Mouse (Mus musculus) midbrain, embryonic 14.5 days (tissue): ENCODE results near the gene Stra8. TPM values are rescaled to one million over a fixed set of nuclear protein-coding genes. Genes with fewer than 3 reads are reported as not detected.

Experiments used
- ATAC-seq: fragments of 200-750 bp; cut with Nextera tagmentation; 2 replicates; pipeline ENCODE4 v1.8.0; 2017; ENCODE audit warnings: moderate number of reproducible peaks, moderate library complexity; ENCODE audit not compliant: low FRiP score, low TSS enrichment
- DNase-seq: peaks from one replicate; pipeline ENCODE4 v3.0.0-alpha.2; 2015
- H3K27ac ChIP-seq: fragments of 300-500 bp; sonication (generic); replicated peaks from 2 replicates; pipeline ENCODE4 v1.5.1; 2014; ENCODE audit warnings: mild to moderate bottlenecking, low read depth, low read length, moderate library complexity
- H3K27me3 ChIP-seq: fragments of 300-500 bp; sonication (generic); 2 replicates; pipeline ENCODE4 v1.6.1; 2014; ENCODE audit warnings: low read length, control low read depth, mixed read lengths; ENCODE audit not compliant: control insufficient read depth, insufficient read depth
- H3K36me3 ChIP-seq: fragments of 300-500 bp; sonication (generic); 2 replicates; pipeline ENCODE4 v1.6.1; 2014; ENCODE audit warnings: low read length, control low read depth; ENCODE audit not compliant: control insufficient read depth, insufficient read depth
- H3K4me1 ChIP-seq: fragments of 300-500 bp; sonication (generic); 2 replicates; pipeline ENCODE4 v1.6.1; 2014; ENCODE audit warnings: mild to moderate bottlenecking, antibody characterized with exemption, low read length, control low read depth; ENCODE audit not compliant: control insufficient read depth, insufficient read depth
- H3K4me2 ChIP-seq: fragments of 300-500 bp; sonication (generic); 2 replicates; pipeline ENCODE4 v1.6.1; 2014; ENCODE audit warnings: mild to moderate bottlenecking, low read length, moderate library complexity
- H3K4me3 ChIP-seq: fragments of 300-500 bp; sonication (generic); replicated peaks from 2 replicates; pipeline ENCODE4 v1.5.1; 2014; ENCODE audit warnings: low read depth, low read length
- H3K9ac ChIP-seq: fragments of 300-500 bp; sonication (generic); replicated peaks from 2 replicates; pipeline ENCODE4 v1.6.1; 2014; ENCODE audit warnings: mild to moderate bottlenecking, low read length, moderate library complexity
- H3K9me3 ChIP-seq: fragments of 300-500 bp; sonication (generic); 2 replicates; pipeline ENCODE4 v1.6.1; 2016; ENCODE audit warnings: low read length, control low read depth, mixed read lengths; ENCODE audit not compliant: control insufficient read depth
- WGBS: fragments of 180-500 bp; shearing (Covaris S2); extraction: QIAGEN DNeasy Blood & Tissue Kit; methylation state at CpG from one replicate; pipeline ENCODE4 v1.1.7; 2014; 5-methylcytosine and 5-hydroxymethylcytosine counted together
- polyA plus RNA-seq: library from polyadenylated mRNA; unstranded; fragments of >200 nt; fragmentation: Nextera tagmentation; extraction: Ambion mirVana; gene quantifications from 2 replicates; pipeline ENCODE4 v1.2.1, GENCODE M21; 2014

Gene Stra8
- polyA plus RNA-seq, 1 experiment from 2014 or later, result not detected

- Histone ChIP-seq H3K36me3 (no peaks in the 10 kb centered on the region), H3K27ac (no peak overlapping the region), H3K4me3 (no peak overlapping the region), H3K27me3 (no peaks in the 10 kb centered on the region), H3K4me1 (no peaks in the 10 kb centered on the region), H3K4me2 (no peak overlapping the region), H3K9ac (no peak overlapping the region), H3K9me3 (no peaks in the 10 kb centered on the region)
- WGBS, result 60% methylated on average over 14 of the region's 14 CpGs
- ATAC-seq (no peak), DNase-seq (peak; percentile 22)
Observed at GRCm38 (mm10) chr6:34921941-34922340, 2.0 kb downstream of the Stra8 start.

- Histone ChIP-seq H3K4me3 (no peak overlapping the region), H3K9ac (no peak overlapping the region), H3K27me3 (no peaks in the 10 kb centered on the region), H3K4me1 (no peaks in the 10 kb centered on the region), H3K9me3 (no peaks in the 10 kb centered on the region), H3K27ac (no peak overlapping the region), H3K4me2 (no peak overlapping the region), H3K36me3 (no peaks in the 10 kb centered on the region)
- ATAC-seq (no peak), DNase-seq (peak; percentile 76)
- 44% methylated on average over 4 of the region's 4 CpGs for WGBS
Observed at GRCm38 (mm10) chr6:34927156-34927555, 7.2 kb downstream of the Stra8 start.

- no peaks in the 10 kb centered on the region for H3K4me1 ChIP-seq
- no peak overlapping the region for H3K4me2 ChIP-seq
- no peak overlapping the region for H3K27ac ChIP-seq
- no peak overlapping the region for H3K9ac ChIP-seq
- H3K27me3 ChIP-seq, result no peaks in the 10 kb centered on the region
- H3K4me3 ChIP-seq, result no peak overlapping the region
- no peaks in the 10 kb centered on the region for H3K36me3 ChIP-seq
- DNase-seq (no peak), ATAC-seq (no peak)
- no peaks in the 10 kb centered on the region for H3K9me3 ChIP-seq
- WGBS, result 93% methylated on average over 8 of the region's 8 CpGs
Observed at GRCm38 (mm10) chr6:34927594-34927993, 7.6 kb downstream of the Stra8 start.

- no peaks in the 10 kb centered on the region for H3K4me1 ChIP-seq
- no peaks in the 10 kb centered on the region for H3K9me3 ChIP-seq
- no peak overlapping the region for H3K9ac ChIP-seq
- H3K4me3 ChIP-seq, result no peak overlapping the region
- DNase-seq (no peak), ATAC-seq (no peak)
- H3K36me3 ChIP-seq, result no peaks in the 10 kb centered on the region
- H3K27me3 ChIP-seq, result no peaks in the 10 kb centered on the region
- no peak overlapping the region for H3K27ac ChIP-seq
- no peak overlapping the region for H3K4me2 ChIP-seq
- 90% methylated on average over 1 of the region's 1 CpGs for WGBS
Observed at GRCm38 (mm10) chr6:34932633-34933032, 12.7 kb downstream of the Stra8 start.

- no peak for DNase-seq
- Histone ChIP-seq H3K4me3 (no peak overlapping the region), H3K36me3 (no peaks in the 10 kb centered on the region), H3K9ac (no peak overlapping the region), H3K9me3 (no peaks in the 10 kb centered on the region), H3K27ac (no peak overlapping the region), H3K4me1 (no peaks in the 10 kb centered on the region), H3K4me2 (no peak overlapping the region), H3K27me3 (no peaks in the 10 kb centered on the region)
- 73% methylated on average over 5 of the region's 5 CpGs for WGBS
- no peak for ATAC-seq
Observed at GRCm38 (mm10) chr6:34936743-34937142, 16.8 kb downstream of the Stra8 start.

GRCm38 (mm10) chr6:34938280-34938928 is 18.4 kb downstream of the Stra8 start:
- Histone ChIP-seq H3K9me3 (no peaks in the 10 kb centered on the region), H3K27ac (no peak overlapping the region), H3K4me3 (no peak overlapping the region), H3K4me1 (no peaks in the 10 kb centered on the region), H3K4me2 (no peak overlapping the region), H3K36me3 (no peaks in the 10 kb centered on the region), H3K27me3 (no peaks in the 10 kb centered on the region), H3K9ac (no peak overlapping the region)
- WGBS, result 82% methylated on average over 7 of the region's 7 CpGs
- DNase-seq (no peak), ATAC-seq (no peak)

- no peak overlapping the region for H3K4me3 ChIP-seq
- WGBS, result 50% methylated on average over 4 of the region's 4 CpGs
- H3K4me1 ChIP-seq, result no peaks in the 10 kb centered on the region
- H3K27me3 ChIP-seq, result no peaks in the 10 kb centered on the region
- no peak overlapping the region for H3K27ac ChIP-seq
- ATAC-seq (no peak), DNase-seq (no peak)
- H3K4me2 ChIP-seq, result no peak overlapping the region
- no peak overlapping the region for H3K9ac ChIP-seq
- no peaks in the 10 kb centered on the region for H3K9me3 ChIP-seq
- no peaks in the 10 kb centered on the region for H3K36me3 ChIP-seq
Observed at GRCm38 (mm10) chr6:34938929-34939325, 19.0 kb downstream of the Stra8 start.

- no peak for DNase-seq
- Histone ChIP-seq H3K27ac (no peak overlapping the region), H3K4me1 (no peaks in the 10 kb centered on the region), H3K9me3 (no peaks in the 10 kb centered on the region), H3K36me3 (no peaks in the 10 kb centered on the region), H3K4me3 (no peak overlapping the region), H3K27me3 (no peaks in the 10 kb centered on the region), H3K9ac (no peak overlapping the region), H3K4me2 (no peak overlapping the region)
- WGBS, result 89% methylated on average over 8 of the region's 8 CpGs
- ATAC-seq, result no peak
Observed at GRCm38 (mm10) chr6:34939451-34939850, 19.5 kb downstream of the Stra8 start.

GRCm38 (mm10) chr6:34941496-34941895 is 21.5 kb downstream of the Stra8 start:
- Histone ChIP-seq H3K27ac (no peak overlapping the region), H3K36me3 (no peaks in the 10 kb centered on the region), H3K9me3 (no peaks in the 10 kb centered on the region), H3K4me2 (no peak overlapping the region), H3K4me1 (no peaks in the 10 kb centered on the region), H3K27me3 (no peaks in the 10 kb centered on the region), H3K9ac (no peak overlapping the region), H3K4me3 (no peak overlapping the region)
- DNase-seq (no peak), ATAC-seq (no peak)
- WGBS, result 68% methylated on average over 2 of the region's 2 CpGs
